Comparison of ENCODE assay signal across 8 mouse cellular contexts in the genomic region with DNA sequence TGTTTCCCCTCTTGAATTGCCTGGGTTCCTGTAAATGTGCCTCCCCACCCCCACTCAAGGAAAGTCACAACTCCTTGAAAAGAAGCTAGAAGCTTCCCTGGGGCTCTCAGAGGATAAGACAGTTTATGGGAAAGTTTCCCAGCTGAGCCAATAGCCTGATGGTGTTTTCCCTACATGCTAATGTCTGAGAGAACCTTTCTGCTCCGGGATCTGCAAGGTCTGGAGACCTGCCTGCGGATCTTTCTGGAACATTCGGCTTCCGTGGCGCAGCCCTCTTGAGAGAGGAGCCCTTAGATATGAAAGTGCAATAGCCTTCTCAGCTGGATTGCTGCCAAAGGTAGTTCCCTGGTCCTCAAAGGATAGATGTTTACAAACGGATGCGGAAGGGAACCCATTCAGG. TPM values are rescaled to one million over a fixed set of nuclear protein-coding genes. Genes with fewer than 3 reads are reported as not detected.
DNase-seq lines count a peak whose midpoint lies in the region; ATAC-seq lines count a peak whose summit lies in the region.

No protein-coding gene starts in this region.

- no peak overlapping the region for H3K9ac ChIP-seq in forebrain, embryonic 12.5 days
- no peak overlapping the region; the same call in 1 of the 2 replicates for H3K9ac ChIP-seq in limb, embryonic 12.5 days (replicated peaks)
- no peak overlapping the region for H3K9ac ChIP-seq in midbrain, embryonic 13.5 days (replicated peaks)

- 30% methylated on average over 7 of the region's 7 CpGs for WGBS in forebrain, embryonic 12.5 days
- 38% methylated on average over 7 of the region's 7 CpGs for WGBS in hindbrain, embryonic 10.5 days
- 20% methylated on average over 7 of the region's 7 CpGs for WGBS in limb, embryonic 12.5 days
- 34% methylated on average over 7 of the region's 7 CpGs for WGBS in midbrain, embryonic 13.5 days

- no peaks in the 10 kb centered on the region for H3K9me3 ChIP-seq in forebrain, embryonic 12.5 days
- H3K9me3 ChIP-seq in hindbrain, embryonic 10.5 days, result no peaks in the 10 kb centered on the region
- no peaks in the 10 kb centered on the region for H3K9me3 ChIP-seq in limb, embryonic 12.5 days
- H3K9me3 ChIP-seq in midbrain, embryonic 13.5 days, result no peaks in the 10 kb centered on the region

- peak; percentile 1 for DNase-seq in thymus, postnatal 0 days (ENCODE audit: low spot score)
- no peak for DNase-seq in thymus, postnatal 14 days
- DNase-seq in hindbrain, embryonic 10.5 days (ENCODE audit: low spot score), result peak; percentile 15
- DNase-seq in testis, postnatal 14 days (ENCODE audit: low spot score), result peak; percentile 27
- no peak for DNase-seq in right cerebral cortex, adult 18-20 months

- H3K4me2 ChIP-seq in forebrain, embryonic 12.5 days, result peak overlapping the region; percentile 97
- peak overlapping the region; percentile 93 for H3K4me2 ChIP-seq in limb, embryonic 12.5 days
- H3K4me2 ChIP-seq in midbrain, embryonic 13.5 days (replicated peaks), result peak overlapping the region; percentile 95

- ATAC-seq in forebrain, embryonic 12.5 days (ENCODE audit: low FRiP score), result no peak
- ATAC-seq in limb, embryonic 12.5 days (ENCODE audit: insufficient number of reproducible peaks, insufficient read depth, low FRiP score, low TSS enrichment, low read depth), result no peak
- ATAC-seq in midbrain, embryonic 13.5 days, result no peak

- H3K4me3 ChIP-seq in forebrain, embryonic 12.5 days (replicated peaks), result peak overlapping the region; percentile 52
- peak overlapping the region; percentile 64 for H3K4me3 ChIP-seq in hindbrain, embryonic 10.5 days
- peak overlapping the region; percentile 51 for H3K4me3 ChIP-seq in limb, embryonic 12.5 days (replicated peaks)
- H3K4me3 ChIP-seq in midbrain, embryonic 13.5 days (replicated peaks), result peak overlapping the region; percentile 54

- peaks cover 18% of the 10 kb centered on the region for H3K27me3 ChIP-seq in forebrain, embryonic 12.5 days
- peaks cover 31% of the 10 kb centered on the region for H3K27me3 ChIP-seq in hindbrain, embryonic 10.5 days (ENCODE audit: insufficient read depth, poor library complexity, severe bottlenecking)
- peaks cover 16% of the 10 kb centered on the region for H3K27me3 ChIP-seq in limb, embryonic 12.5 days
- peaks cover 15% of the 10 kb centered on the region for H3K27me3 ChIP-seq in midbrain, embryonic 13.5 days

- peaks cover 18% of the 10 kb centered on the region for H3K4me1 ChIP-seq in forebrain, embryonic 12.5 days
- H3K4me1 ChIP-seq in hindbrain, embryonic 10.5 days (replicated peaks), result peaks cover 35% of the 10 kb centered on the region
- H3K4me1 ChIP-seq in limb, embryonic 12.5 days (replicated peaks), result peaks cover 22% of the 10 kb centered on the region
- peaks cover 20% of the 10 kb centered on the region for H3K4me1 ChIP-seq in midbrain, embryonic 13.5 days (replicated peaks)

- no peaks in the 10 kb centered on the region for H3K36me3 ChIP-seq in forebrain, embryonic 12.5 days (replicated peaks)
- H3K36me3 ChIP-seq in hindbrain, embryonic 10.5 days, result no peaks in the 10 kb centered on the region
- H3K36me3 ChIP-seq in limb, embryonic 12.5 days, result no peaks in the 10 kb centered on the region
- H3K36me3 ChIP-seq in midbrain, embryonic 13.5 days, result no peaks in the 10 kb centered on the region

- no peak overlapping the region for H3K27ac ChIP-seq in forebrain, embryonic 12.5 days
- no peak overlapping the region for H3K27ac ChIP-seq in hindbrain, embryonic 10.5 days
- H3K27ac ChIP-seq in limb, embryonic 12.5 days, result no peak overlapping the region
- H3K27ac ChIP-seq in midbrain, embryonic 13.5 days, result no peak overlapping the region

RNA-seq across cellular contexts. Expression of a gene that starts 1.5 kb away (rescaled TPM):
- 13.5 and 14.7 TPM in 2 replicates for polyA plus RNA-seq in thymus, postnatal 0 days (2015; fragmentation: Nextera tagmentation; extraction: Ambion mirVana)
- 5.8 and 6.3 TPM in 2 replicates for polyA plus RNA-seq in forebrain, embryonic 12.5 days (2016; fragmentation: Nextera tagmentation; extraction: Ambion mirVana)
- 16.3 and 18.1 TPM in 2 replicates for polyA plus RNA-seq in hindbrain, embryonic 10.5 days (2016; fragmentation: Nextera tagmentation; extraction: Ambion mirVana)
- polyA plus RNA-seq in limb, embryonic 12.5 days (2016; fragmentation: Nextera tagmentation; extraction: Ambion mirVana), result 12.1 and 13.5 TPM in 2 replicates
- 4.7 and 5.2 TPM in 2 replicates for polyA plus RNA-seq in midbrain, embryonic 13.5 days (2015; fragmentation: Nextera tagmentation; extraction: Ambion mirVana)

Comparison
In these comparisons a context has a peak if more than half of its experiments do, and no peak if none do; other contexts are left out.
1. DNase-seq: peak in thymus, postnatal 0 days (single experiment), hindbrain, embryonic 10.5 days (single experiment) and testis, postnatal 14 days (single experiment); none in thymus, postnatal 14 days (single experiment) and right cerebral cortex, adult 18-20 months (single experiment).
2. Peak in every context shown above with its lines, with median percentiles within 50 percentile points of each other: H3K4me2 ChIP-seq and H3K4me3 ChIP-seq.